Mouse (Mus musculus) ES-Bruce4 (cell line): ENCODE measurements around the gene Tbc1d2.

Experiments used
- EP300 ChIP-seq: IDR thresholded peaks from 2 replicates; pipeline ENCODE4 v1.6.1; 2011; ENCODE audit warnings: low read depth, low read length; ENCODE audit not compliant: insufficient read depth
- POLR2A ChIP-seq: IDR thresholded peaks from one replicate; pipeline ENCODE4 v1.8.1; 2011; ENCODE audit warnings: low read length; ENCODE audit not compliant: insufficient read depth

GRCm38 (mm10) chr4:46665371-46665774 is 15.4 kb upstream of the Tbc1d2 start:
- TF ChIP-seq POLR2A, result no peak
- TF ChIP-seq EP300, result peak; percentile 90
